Mouse (Mus musculus) embryonic facial prominence, embryonic 14.5 days (tissue): ENCODE data around the gene Grk6. TPM values are rescaled to one million over a fixed set of nuclear protein-coding genes. Genes with fewer than 3 reads are reported as not detected.

Experiments used
- ATAC-seq: fragments of 200-750 bp; cut with Nextera tagmentation; 2 replicates; pipeline ENCODE4 v1.8.0; 2017; ENCODE audit warnings: low read depth, moderate number of reproducible peaks, moderate TSS enrichment
- DNase-seq: peaks from one replicate; pipeline ENCODE4 v3.0.0-alpha.2; 2015; ENCODE audit warnings: low spot score
- H3K27ac ChIP-seq: fragments of 300-500 bp; sonication (generic); replicated peaks from 2 replicates; pipeline ENCODE4 v1.5.1; 2014; ENCODE audit warnings: low read depth, mild to moderate bottlenecking, low read length, moderate library complexity
- H3K27me3 ChIP-seq: fragments of 300-500 bp; sonication (generic); replicated peaks from 2 replicates; pipeline ENCODE4 v1.6.1; 2014; ENCODE audit warnings: low read length; ENCODE audit not compliant: control insufficient read depth, insufficient read depth
- H3K36me3 ChIP-seq: fragments of 300-500 bp; sonication (generic); 2 replicates; pipeline ENCODE4 v1.6.1; 2014; ENCODE audit warnings: low read length, mixed read lengths; ENCODE audit not compliant: control insufficient read depth, insufficient read depth
- H3K4me1 ChIP-seq: fragments of 300-500 bp; sonication (generic); 2 replicates; pipeline ENCODE4 v1.6.1; 2014; ENCODE audit warnings: antibody characterized with exemption, low read length; ENCODE audit not compliant: control insufficient read depth, insufficient read depth
- H3K4me2 ChIP-seq: fragments of 300-500 bp; sonication (generic); 2 replicates; pipeline ENCODE4 v1.6.1; 2014; ENCODE audit warnings: low read depth, mild to moderate bottlenecking, low read length, moderate library complexity, mixed read lengths
- H3K4me3 ChIP-seq: fragments of 300-500 bp; sonication (generic); 2 replicates; pipeline ENCODE4 v1.5.1; 2014; ENCODE audit warnings: low read depth, mild to moderate bottlenecking, low read length
- H3K9ac ChIP-seq: fragments of 300-500 bp; sonication (generic); 2 replicates; pipeline ENCODE4 v1.6.1; 2014; ENCODE audit warnings: low read depth, mild to moderate bottlenecking, low read length, moderate library complexity, mixed read lengths
- H3K9me3 ChIP-seq: fragments of 300-500 bp; sonication (generic); 2 replicates; pipeline ENCODE4 v1.6.1; 2016; ENCODE audit warnings: low read length; ENCODE audit not compliant: control insufficient read depth
- WGBS: fragments of 180-500 bp; shearing (Covaris S2); extraction: QIAGEN DNeasy Blood & Tissue Kit; methylation state at CpG from one replicate; pipeline ENCODE4 v1.1.7; 2014; 5-methylcytosine and 5-hydroxymethylcytosine counted together
- polyA plus RNA-seq: library from polyadenylated mRNA; unstranded; fragments of >200 nt; fragmentation: Nextera tagmentation; extraction: Ambion mirVana; gene quantifications from 2 replicates; pipeline ENCODE4 v1.2.1, GENCODE M21; 2014

The Grk6 gene
- polyA plus RNA-seq, 1 experiment from 2014 or later: 44.0 TPM

DNA sequence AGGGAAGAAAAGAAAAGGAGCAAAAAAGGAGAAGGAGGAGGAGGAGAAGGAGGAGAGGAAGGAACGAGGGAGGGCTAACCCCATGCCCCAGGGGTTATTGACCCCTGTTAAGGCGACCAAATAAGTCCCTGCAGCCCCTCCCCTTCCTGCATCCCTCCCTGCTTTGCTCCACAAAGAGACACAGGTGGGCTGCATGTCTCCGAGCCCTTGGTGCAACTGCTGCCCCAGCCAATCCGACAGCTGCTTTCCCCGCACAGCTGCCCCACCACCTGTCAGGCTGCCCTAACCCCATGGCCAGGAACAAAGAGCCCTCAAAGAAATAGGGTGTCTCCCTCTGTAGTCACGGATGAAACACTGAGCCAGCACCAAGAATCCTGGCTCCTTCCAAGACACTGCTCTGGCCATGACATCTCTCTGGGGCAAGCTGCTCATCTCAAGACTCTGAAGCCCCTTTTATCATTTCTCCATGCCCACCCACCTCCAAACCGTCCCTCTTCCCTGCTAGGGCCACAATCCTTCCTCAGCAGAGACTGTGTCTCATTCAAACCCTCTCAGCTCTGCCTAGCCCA, 39.7 kb downstream of the Grk6 start:
- Histone ChIP-seq H3K36me3 (peaks cover 32% of the 10 kb centered on the region), H3K9me3 (no peaks in the 10 kb centered on the region), H3K27ac (peak overlapping the region; percentile 17; the same call in 1 of the 2 replicates), H3K4me2 (peak overlapping the region; percentile 60), H3K27me3 (no peaks in the 10 kb centered on the region), H3K4me1 (peaks cover 35% of the 10 kb centered on the region), H3K4me3 (peak overlapping the region; percentile 92; the same call in 1 of the 2 replicates), H3K9ac (peak overlapping the region; percentile 26; the same call in 1 of the 2 replicates)
- WGBS: 29% methylated on average over 7 of the region's 7 CpGs
- DNase-seq: no peak
- no peak for ATAC-seq

DNA sequence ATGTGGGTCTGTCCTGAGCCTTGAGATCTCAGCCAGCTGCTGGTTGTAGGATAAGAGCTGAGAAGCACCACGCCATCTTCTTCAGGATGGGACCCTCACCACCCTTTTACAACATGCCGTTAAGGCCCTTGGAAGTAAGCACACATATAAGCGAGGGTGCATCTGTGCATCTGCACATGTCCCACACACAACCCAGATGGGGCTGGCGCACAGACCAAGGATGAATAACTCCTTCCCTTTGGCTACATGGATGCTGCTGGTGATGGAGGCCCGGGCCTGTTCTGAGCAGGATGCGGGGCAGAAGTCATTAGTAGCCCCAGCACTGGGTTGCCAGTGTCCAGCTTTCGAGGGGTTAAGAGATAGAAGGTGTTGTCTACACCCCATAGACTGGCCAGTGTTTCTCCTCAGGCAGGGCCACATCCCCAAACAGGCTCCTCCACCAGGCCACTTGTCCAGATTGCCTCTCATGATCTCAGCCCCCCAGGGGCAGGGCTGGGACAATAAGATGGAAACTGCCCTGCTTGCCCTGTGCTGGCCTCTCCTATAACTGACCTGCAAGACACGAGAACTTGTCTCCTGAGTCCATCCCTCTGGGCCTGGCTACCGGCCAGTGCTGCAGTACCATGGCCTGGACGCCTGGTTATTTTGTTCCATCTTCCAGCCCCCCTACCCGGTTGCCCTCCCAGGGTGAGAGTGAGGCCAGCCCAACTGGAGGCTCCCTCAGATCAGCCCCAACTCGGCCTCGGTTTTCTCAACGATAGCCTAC, 41.3 kb downstream of the Grk6 start:
- no peak for ATAC-seq
- Histone ChIP-seq H3K27ac (peak overlapping the region; percentile 90; the same call in 1 of the 2 replicates), H3K4me3 (peak overlapping the region; percentile 92), H3K4me2 (peak overlapping the region; percentile 60), H3K36me3 (peaks cover 16% of the 10 kb centered on the region), H3K4me1 (peaks cover 35% of the 10 kb centered on the region), H3K9ac (peak overlapping the region; percentile 99), H3K9me3 (no peaks in the 10 kb centered on the region), H3K27me3 (no peaks in the 10 kb centered on the region)
- no peak for DNase-seq
- WGBS: 31% methylated on average over 14 of the region's 14 CpGs

GRCm38 (mm10) chr13:55486916-55487577, 42.2 kb downstream of the Grk6 start:
- WGBS: 0% methylated on average over 21 of the region's 29 CpGs
- Histone ChIP-seq H3K4me3 (peak overlapping the region; percentile 92), H3K27ac (peak overlapping the region; percentile 90), H3K9me3 (no peaks in the 10 kb centered on the region), H3K27me3 (no peaks in the 10 kb centered on the region), H3K36me3 (peaks cover 8% of the 10 kb centered on the region), H3K9ac (peak overlapping the region; percentile 99), H3K4me2 (peak overlapping the region; percentile 60), H3K4me1 (peaks cover 35% of the 10 kb centered on the region)
- ATAC-seq (peak; percentile 30), DNase-seq (peak; percentile 57)

DNA sequence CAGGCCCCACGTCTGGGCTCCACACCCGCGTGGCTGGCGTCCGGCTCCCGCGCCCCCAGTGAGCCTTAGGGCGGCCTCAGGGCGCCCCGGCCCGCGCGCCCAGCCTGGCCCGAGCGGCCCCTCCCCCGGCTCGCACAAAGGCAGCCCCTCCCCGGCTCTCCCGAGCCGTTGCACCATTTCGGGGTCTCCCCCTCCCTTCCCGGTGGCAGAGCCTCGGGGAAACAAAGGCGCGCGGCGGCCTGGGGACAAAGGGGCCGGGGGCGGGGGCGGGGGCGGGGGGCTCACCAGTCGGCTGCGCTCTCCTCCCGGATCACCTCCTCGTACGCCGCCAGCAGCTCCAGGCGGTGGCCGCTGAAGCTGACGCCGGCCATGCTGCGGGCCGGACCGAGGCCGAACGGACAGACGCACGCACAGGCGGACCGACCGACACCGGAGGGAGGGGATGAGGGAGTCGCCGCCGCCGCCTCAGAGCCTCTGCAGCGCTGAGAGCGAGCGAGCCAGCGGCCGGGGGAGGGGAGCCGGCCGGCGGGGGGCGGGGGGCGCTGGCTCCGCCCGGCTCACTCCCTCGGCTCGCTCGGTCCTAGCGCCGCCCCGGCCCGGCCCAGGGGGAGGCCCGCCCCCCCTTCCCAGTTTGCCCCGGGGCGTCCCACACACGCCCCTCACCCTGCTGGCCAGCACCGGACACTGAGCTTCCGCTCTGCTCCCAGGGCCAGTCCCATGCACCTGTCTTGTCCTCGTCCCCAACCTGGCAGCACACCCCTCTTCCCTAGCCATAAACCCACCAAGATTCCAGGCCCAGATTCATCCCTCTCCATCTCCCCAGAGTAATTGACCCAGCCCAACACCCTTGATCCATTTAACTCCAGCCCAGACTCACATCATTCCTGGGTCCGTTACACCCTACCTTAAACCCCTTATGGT, 43.0 kb downstream of the Grk6 start, which contains the start of gene Dbn1:
Gene Dbn1, minus strand, starts transcription at position 534 of the 921 bp plus-strand sequence.
- peak within 1 kb of the TSS; percentile 90 for H3K27ac ChIP-seq
- H3K36me3 ChIP-seq: no peaks in the 10 kb centered on the region
- no peaks in the 10 kb centered on the region for H3K9me3 ChIP-seq
- ATAC-seq (peak; percentile 90), DNase-seq (peak; percentile 79)
- peak within 1 kb of the TSS; percentile 92 for H3K4me3 ChIP-seq
- H3K4me1 ChIP-seq: peaks cover 35% of the 10 kb centered on the region
- 0% methylated on average over 9 of the region's 83 CpGs for WGBS
- peak within 1 kb of the TSS; percentile 99 for H3K9ac ChIP-seq
- H3K4me2 ChIP-seq: peak within 1 kb of the TSS; percentile 60
- no peaks in the 10 kb centered on the region for H3K27me3 ChIP-seq

DNA sequence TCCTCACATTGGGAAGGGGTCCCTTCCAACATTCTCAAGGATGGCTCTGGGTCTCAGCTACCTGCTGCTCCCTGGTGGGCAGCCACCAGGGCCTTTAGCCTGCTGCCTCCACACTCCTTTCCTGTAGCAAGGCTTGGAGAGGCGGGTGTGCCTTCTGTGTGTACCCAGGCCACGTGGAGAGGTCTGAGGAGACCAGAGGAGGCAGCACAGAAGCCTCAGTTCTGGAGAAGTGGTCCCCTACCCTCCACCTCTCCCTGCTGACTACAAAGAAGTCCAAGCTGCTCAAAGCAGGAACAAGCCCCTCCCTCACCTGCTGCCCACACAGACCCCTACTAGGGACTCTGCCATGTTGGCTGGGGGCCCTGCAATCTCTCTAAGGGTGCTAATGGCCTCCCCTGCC, 49.4 kb downstream of the Grk6 start:
- Histone ChIP-seq H3K27ac (no peak overlapping the region), H3K4me2 (no peak overlapping the region), H3K27me3 (no peaks in the 10 kb centered on the region), H3K36me3 (peaks cover 17% of the 10 kb centered on the region), H3K9ac (no peak overlapping the region), H3K9me3 (no peaks in the 10 kb centered on the region), H3K4me1 (no peaks in the 10 kb centered on the region), H3K4me3 (no peak overlapping the region)
- ATAC-seq (no peak), DNase-seq (no peak)
- 32% methylated on average over 2 of the region's 2 CpGs for WGBS

DNA sequence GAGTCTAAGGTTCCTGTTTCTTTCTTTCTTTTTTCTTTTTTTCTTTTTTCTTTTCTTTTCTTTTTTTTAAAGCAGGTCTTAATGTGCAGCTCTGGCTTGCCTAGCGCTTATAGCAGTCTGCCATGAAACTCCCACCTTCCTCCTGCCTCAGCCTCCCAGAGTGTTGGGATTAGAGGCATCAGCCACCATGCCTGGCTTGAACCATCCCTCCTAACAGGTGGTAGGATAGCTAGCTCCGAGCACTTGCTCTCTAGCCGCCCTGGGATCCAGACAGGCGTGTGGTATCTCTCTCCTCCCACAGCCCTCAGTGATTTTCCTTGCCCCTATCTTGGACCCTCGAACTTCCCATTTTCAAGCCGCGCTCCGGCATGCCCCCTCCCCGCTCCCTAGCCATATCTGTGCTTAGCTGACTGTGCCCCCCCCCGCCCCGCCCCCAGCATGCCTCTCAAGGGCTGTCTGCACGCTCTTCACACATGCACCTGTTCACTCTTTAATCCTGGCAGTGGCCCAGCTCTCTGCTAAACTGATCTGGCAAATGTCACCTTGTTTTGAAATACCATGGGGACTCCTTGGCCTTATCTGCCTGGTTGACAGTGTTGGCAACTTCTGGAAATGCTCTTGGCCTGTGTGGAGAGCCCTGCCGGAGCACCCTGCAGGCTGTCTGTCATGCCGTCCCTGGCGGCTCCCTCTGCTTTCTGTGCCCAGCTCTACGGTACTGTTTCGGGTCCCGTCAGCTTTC, 50.2 kb downstream of the Grk6 start:
- no peak overlapping the region for H3K4me2 ChIP-seq
- H3K27ac ChIP-seq: no peak overlapping the region
- H3K4me1 ChIP-seq: no peaks in the 10 kb centered on the region
- peaks cover 21% of the 10 kb centered on the region for H3K36me3 ChIP-seq
- 18% methylated on average over 16 of the region's 18 CpGs for WGBS
- H3K9ac ChIP-seq: no peak overlapping the region
- no peak overlapping the region for H3K4me3 ChIP-seq
- DNase-seq (peak; percentile 73), ATAC-seq (peak; percentile 69)
- H3K27me3 ChIP-seq: no peaks in the 10 kb centered on the region
- no peaks in the 10 kb centered on the region for H3K9me3 ChIP-seq

DNA sequence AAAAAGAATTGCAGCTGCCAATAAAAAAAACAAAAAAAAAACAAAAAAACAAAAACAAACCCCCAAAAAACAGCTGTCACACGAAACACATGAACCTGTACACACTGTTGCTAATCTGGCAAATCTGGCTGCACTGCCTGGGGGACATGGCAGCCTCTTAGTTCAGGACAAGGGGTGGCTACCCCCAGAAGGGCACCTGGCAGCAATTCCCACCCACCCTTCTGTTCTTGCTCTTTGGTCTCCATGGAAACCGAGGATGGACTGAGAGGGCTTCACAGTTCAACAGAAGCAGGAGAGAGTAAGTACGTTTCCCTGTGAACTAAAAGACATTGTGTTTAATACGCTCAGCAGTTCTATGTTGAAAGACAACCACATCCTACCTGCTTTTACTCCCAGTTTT, 50.8 kb downstream of the Grk6 start:
- H3K4me2 ChIP-seq: no peak overlapping the region
- H3K4me1 ChIP-seq: no peaks in the 10 kb centered on the region
- H3K27me3 ChIP-seq: no peaks in the 10 kb centered on the region
- H3K4me3 ChIP-seq: no peak overlapping the region
- no peak overlapping the region for H3K27ac ChIP-seq
- 26% methylated on average over 4 of the region's 4 CpGs for WGBS
- ATAC-seq: no peak
- H3K36me3 ChIP-seq: peaks cover 28% of the 10 kb centered on the region
- no peak for DNase-seq
- H3K9me3 ChIP-seq: no peaks in the 10 kb centered on the region
- H3K9ac ChIP-seq: no peak overlapping the region
